Mouse (Mus musculus) liver, embryonic 16.5 days (tissue): ENCODE data around the gene Ubl5. TPM values are rescaled to one million over a fixed set of nuclear protein-coding genes. Genes with fewer than 3 reads are reported as not detected.
"Not testable (repeated sequence)": the region's sequence is repeated elsewhere in the genome, so short reads cannot be mapped to it uniquely, and the experiment has no call there.

Experiments used
- ATAC-seq: fragments of 200-750 bp; cut with Nextera tagmentation; 2 replicates; pipeline ENCODE4 v1.8.0; 2017; ENCODE audit warnings: low read depth, mild to moderate bottlenecking, moderate number of reproducible peaks, moderate library complexity
- H3K27ac ChIP-seq: fragments of 300-500 bp; sonication (generic); 2 replicates; pipeline ENCODE4 v1.5.1; 2014; ENCODE audit warnings: mild to moderate bottlenecking, low read length
- H3K27me3 ChIP-seq: fragments of 300-500 bp; sonication (generic); 2 replicates; pipeline ENCODE4 v1.6.1; 2014; ENCODE audit warnings: low read depth, low read length, mixed read lengths; ENCODE audit not compliant: control insufficient read depth, insufficient read depth
- H3K36me3 ChIP-seq: fragments of 300-500 bp; sonication (generic); 2 replicates; pipeline ENCODE4 v1.6.1; 2014; ENCODE audit warnings: mild to moderate bottlenecking; ENCODE audit not compliant: control insufficient read depth, insufficient read depth
- H3K4me1 ChIP-seq: fragments of 300-500 bp; sonication (generic); 2 replicates; pipeline ENCODE4 v1.6.1; 2014; ENCODE audit warnings: low read depth, low read length, mixed read lengths; ENCODE audit not compliant: control insufficient read depth
- H3K4me2 ChIP-seq: fragments of 300-500 bp; sonication (generic); 2 replicates; pipeline ENCODE4 v1.6.1; 2014; ENCODE audit warnings: low read depth, low read length, mixed read lengths
- H3K4me3 ChIP-seq: fragments of 300-500 bp; sonication (generic); 2 replicates; pipeline ENCODE4 v1.5.1; 2014; ENCODE audit warnings: low read depth, mild to moderate bottlenecking, low read length
- H3K9ac ChIP-seq: fragments of 300-500 bp; sonication (generic); 2 replicates; pipeline ENCODE4 v1.6.1; 2014; ENCODE audit warnings: low read depth, low read length
- H3K9me3 ChIP-seq: fragments of 300-500 bp; sonication (generic); replicated peaks from 2 replicates; pipeline ENCODE4 v1.6.1; 2016; ENCODE audit warnings: low read length; ENCODE audit not compliant: control insufficient read depth
- WGBS: fragments of 180-500 bp; shearing (Covaris S2); extraction: QIAGEN DNeasy Blood & Tissue Kit; methylation state at CpG from one replicate; pipeline ENCODE4 v1.1.7; 2014; ENCODE audit not compliant: insufficient replicate concordance; 5-methylcytosine and 5-hydroxymethylcytosine counted together
- polyA plus RNA-seq: library from polyadenylated mRNA; unstranded; fragments of >200 nt; fragmentation: Nextera tagmentation; extraction: Ambion mirVana; gene quantifications from 2 replicates; pipeline ENCODE4 v1.2.1, GENCODE M21; 2015

The Ubl5 gene
- polyA plus RNA-seq, 1 experiment from 2014 or later = 207 TPM

DNA sequence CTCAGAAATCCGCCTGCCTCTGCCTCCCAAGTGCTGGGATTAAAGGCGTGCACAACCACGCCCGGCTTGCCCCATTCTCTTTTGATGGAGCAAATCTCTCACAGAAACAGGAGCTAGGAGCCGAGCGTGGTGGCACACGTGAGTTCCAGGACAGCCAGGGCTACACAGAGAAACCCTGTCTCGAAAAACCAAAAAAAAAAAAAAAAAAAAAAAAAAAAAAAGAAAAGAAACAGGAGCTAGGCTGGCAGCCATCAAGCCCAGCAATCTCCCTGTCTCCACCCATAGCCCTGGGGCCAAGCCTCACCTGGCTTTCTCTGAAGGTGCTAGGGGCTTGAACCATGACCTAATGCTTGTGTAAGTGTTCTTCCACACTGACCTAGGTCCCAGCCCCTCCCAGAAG is 7.0 kb upstream of the Ubl5 start:
- H3K36me3 ChIP-seq, H3K4me3 ChIP-seq, H3K4me2 ChIP-seq, H3K9ac ChIP-seq, H3K27ac ChIP-seq, H3K4me1 ChIP-seq, H3K9me3 ChIP-seq, H3K27me3 ChIP-seq, ATAC-seq: not testable (repeated sequence)
- WGBS = 76% methylated on average over 8 of the region's 8 CpGs

GRCm38 (mm10) chr9:20636256-20636655 is 6.4 kb upstream of the Ubl5 start:
- no peak overlapping the region for H3K4me3 ChIP-seq
- no peaks in the 10 kb centered on the region for H3K27me3 ChIP-seq
- H3K9ac ChIP-seq = no peak overlapping the region
- H3K36me3 ChIP-seq = peaks cover 7% of the 10 kb centered on the region
- no peak overlapping the region for H3K4me2 ChIP-seq
- ATAC-seq = peak; percentile 27; the same call in 1 of the 2 replicates
- peaks cover 2% of the 10 kb centered on the region for H3K4me1 ChIP-seq
- WGBS = 59% methylated on average over 3 of the region's 3 CpGs
- no peaks in the 10 kb centered on the region for H3K9me3 ChIP-seq
- H3K27ac ChIP-seq = no peak overlapping the region

DNA sequence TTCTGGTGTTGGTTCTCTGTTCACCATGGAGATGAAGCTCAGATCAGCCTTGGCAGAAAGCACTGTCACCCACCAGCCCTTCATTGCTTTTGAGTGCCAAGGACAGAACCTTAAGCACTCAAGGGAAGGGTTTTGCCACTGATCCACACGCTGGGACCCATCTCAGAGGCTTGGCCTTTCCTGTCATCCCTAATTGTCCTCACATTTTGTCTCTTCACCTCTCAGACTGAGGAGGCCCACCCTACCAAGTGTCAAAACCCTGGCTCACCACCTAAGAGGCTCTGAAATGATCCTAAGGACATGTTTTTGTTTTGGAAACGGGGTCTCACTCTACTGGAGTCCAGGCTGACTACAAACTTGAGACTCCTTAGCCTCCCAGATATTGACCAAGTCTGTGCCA is 5.9 kb upstream of the Ubl5 start:
- no peak for ATAC-seq
- Histone ChIP-seq H3K9me3 (no peaks in the 10 kb centered on the region), H3K4me2 (no peak overlapping the region), H3K9ac (no peak overlapping the region), H3K4me3 (no peak overlapping the region), H3K4me1 (peaks cover 7% of the 10 kb centered on the region), H3K36me3 (peaks cover 7% of the 10 kb centered on the region), H3K27ac (no peak overlapping the region), H3K27me3 (no peaks in the 10 kb centered on the region)
- WGBS = 63% methylated on average over 2 of the region's 2 CpGs

DNA sequence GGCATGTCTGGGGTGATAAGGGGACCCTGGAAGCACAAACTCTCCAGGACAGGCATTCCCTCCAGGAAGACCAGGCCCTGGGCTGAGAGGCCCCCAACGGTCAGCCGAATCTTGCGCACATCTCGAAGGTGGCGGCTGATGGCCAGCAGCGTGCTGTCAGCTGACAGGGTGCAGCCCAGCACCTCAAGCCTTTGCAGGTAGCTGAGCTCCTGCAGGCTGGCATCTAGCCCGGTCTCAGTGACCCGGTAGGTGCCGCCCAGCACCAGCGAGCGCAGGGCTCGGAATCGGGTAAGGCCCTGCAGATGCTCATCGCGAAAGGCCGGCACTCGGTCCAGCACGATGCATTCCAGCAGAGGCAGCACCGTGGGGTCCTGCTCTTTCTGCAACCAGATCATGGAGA is 4.1 kb upstream of the Ubl5 start:
- Histone ChIP-seq H3K27me3 (no peaks in the 10 kb centered on the region), H3K36me3 (peaks cover 7% of the 10 kb centered on the region), H3K4me1 (peaks cover 23% of the 10 kb centered on the region), H3K4me2 (no peak overlapping the region), H3K9me3 (no peaks in the 10 kb centered on the region), H3K4me3 (no peak overlapping the region), H3K9ac (no peak overlapping the region), H3K27ac (no peak overlapping the region)
- WGBS = 87% methylated on average over 19 of the region's 19 CpGs
- no peak for ATAC-seq

DNA sequence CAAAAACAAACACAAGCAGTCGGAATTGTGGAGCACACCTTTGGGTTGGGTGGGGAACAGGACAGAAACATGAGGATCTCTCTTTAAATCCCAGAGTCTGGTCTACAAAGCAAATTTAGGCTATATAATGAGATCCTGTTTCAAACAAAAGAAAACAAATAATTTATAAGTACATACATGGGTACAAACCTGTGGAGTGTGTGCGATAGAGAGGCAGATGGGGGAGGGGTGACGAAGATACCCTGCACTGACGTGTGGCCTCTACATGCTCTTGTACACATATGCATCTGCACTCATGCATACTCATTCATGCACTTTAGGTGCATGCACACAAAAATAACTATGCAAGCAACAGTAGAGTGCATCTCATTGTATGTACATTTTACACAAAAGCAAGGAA is 3.2 kb upstream of the Ubl5 start:
- no peak overlapping the region for H3K9ac ChIP-seq
- H3K9me3 ChIP-seq = no peaks in the 10 kb centered on the region
- WGBS = 74% methylated on average over 4 of the region's 4 CpGs
- ATAC-seq = no peak
- H3K4me1 ChIP-seq = peaks cover 27% of the 10 kb centered on the region
- no peak overlapping the region for H3K4me3 ChIP-seq
- H3K4me2 ChIP-seq = no peak overlapping the region
- no peak overlapping the region for H3K27ac ChIP-seq
- no peaks in the 10 kb centered on the region for H3K27me3 ChIP-seq
- peaks cover 7% of the 10 kb centered on the region for H3K36me3 ChIP-seq

- 22% methylated on average over 6 of the region's 6 CpGs for WGBS
- Histone ChIP-seq H3K9me3 (no peaks in the 10 kb centered on the region), H3K4me1 (peaks cover 33% of the 10 kb centered on the region), H3K36me3 (peaks cover 7% of the 10 kb centered on the region), H3K27me3 (no peaks in the 10 kb centered on the region), H3K4me2 (peak overlapping the region; percentile 99), H3K4me3 (peak overlapping the region; percentile 71), H3K9ac (peak overlapping the region; percentile 92), H3K27ac (no peak overlapping the region)
- ATAC-seq = no peak
Observed at GRCm38 (mm10) chr9:20641501-20641900, 1.2 kb upstream of the Ubl5 start.

- Histone ChIP-seq H3K9ac (peak overlapping the region; percentile 92), H3K27me3 (no peaks in the 10 kb centered on the region), H3K36me3 (peaks cover 5% of the 10 kb centered on the region), H3K9me3 (no peaks in the 10 kb centered on the region), H3K4me2 (peak overlapping the region; percentile 99), H3K4me1 (peaks cover 33% of the 10 kb centered on the region), H3K4me3 (peak overlapping the region; percentile 71), H3K27ac (peak overlapping the region; percentile 83)
- WGBS = under 1% methylated on average over 30 of the region's 30 CpGs
- ATAC-seq = peak; percentile 72
Observed at GRCm38 (mm10) chr9:20642896-20643466, 303 bp downstream of the Ubl5 start.

- no peaks in the 10 kb centered on the region for H3K9me3 ChIP-seq
- H3K4me3 ChIP-seq = peak overlapping the region; percentile 71
- H3K4me2 ChIP-seq = peak overlapping the region; percentile 99
- H3K9ac ChIP-seq = peak overlapping the region; percentile 92
- H3K4me1 ChIP-seq = peaks cover 37% of the 10 kb centered on the region
- H3K36me3 ChIP-seq = peaks cover under 1% of the 10 kb centered on the region
- ATAC-seq = no peak
- 5% methylated on average over 13 of the region's 13 CpGs for WGBS
- peak overlapping the region; percentile 83 for H3K27ac ChIP-seq
- no peaks in the 10 kb centered on the region for H3K27me3 ChIP-seq
Observed at GRCm38 (mm10) chr9:20643781-20644180, 1.1 kb downstream of the Ubl5 start.

- Histone ChIP-seq H3K4me3 (peak within 1 kb of the TSS; percentile 71), H3K36me3 (no peaks in the 10 kb centered on the region), H3K4me1 (peaks cover 44% of the 10 kb centered on the region), H3K27ac (peak within 1 kb of the TSS; percentile 89), H3K27me3 (no peaks in the 10 kb centered on the region), H3K9ac (peak within 1 kb of the TSS; percentile 92), H3K9me3 (no peaks in the 10 kb centered on the region), H3K4me2 (peak within 1 kb of the TSS; percentile 99)
- under 1% methylated on average over 43 of the region's 43 CpGs for WGBS
- ATAC-seq = peak; percentile 51
Observed at GRCm38 (mm10) chr9:20644360-20645081, 1.8 kb downstream of the Ubl5 start, which contains the start of gene Fbxl12. Fbxl12 (minus strand) TSS chr9:20644767.
